Mouse (Mus musculus) myocyte (in vitro differentiated cells): ENCODE data around the gene R3hdm4.

Experiments
- CEBPB ChIP-seq: IDR thresholded peaks from 2 replicates; pipeline ENCODE4 v1.6.1; 2011; ENCODE audit warnings: mild to moderate bottlenecking, moderate library complexity; ENCODE audit not compliant: poor library complexity, insufficient read depth, severe bottlenecking
- E2F4 ChIP-seq: IDR thresholded peaks from one replicate; pipeline ENCODE4 v1.6.1; 2011; ENCODE audit warnings: mild to moderate bottlenecking, control low read depth, moderate library complexity; ENCODE audit not compliant: insufficient read depth
- MAX ChIP-seq: IDR thresholded peaks from one replicate; pipeline ENCODE4 v1.6.1; 2011; ENCODE audit warnings: low read depth, mild to moderate bottlenecking, control low read depth
- POLR2A ChIP-seq: IDR thresholded peaks from one replicate; pipeline ENCODE4 v1.6.1; 2011; ENCODE audit warnings: low read depth, mild to moderate bottlenecking, control low read depth, moderate library complexity; ENCODE audit not compliant: insufficient read length
- POLR2AphosphoS2 ChIP-seq: IDR thresholded peaks from one replicate; pipeline ENCODE4 v1.6.1; 2011; ENCODE audit warnings: low read depth, control low read depth; ENCODE audit not compliant: insufficient read length
- TCF12 ChIP-seq: IDR thresholded peaks from one replicate; pipeline ENCODE4 v1.6.1; 2011; ENCODE audit warnings: mild to moderate bottlenecking, control low read depth; ENCODE audit not compliant: poor library complexity, insufficient read depth, severe bottlenecking
- USF1 ChIP-seq: IDR thresholded peaks from one replicate; pipeline ENCODE4 v1.6.1; 2011; ENCODE audit warnings: low read depth, mild to moderate bottlenecking, control low read depth, moderate library complexity

- no peak for TF ChIP-seq POLR2A
- TF ChIP-seq CEBPB: no peak
- no peak for TF ChIP-seq TCF12
- no peak for TF ChIP-seq MAX
- no peak for TF ChIP-seq POLR2AphosphoS2
- TF ChIP-seq E2F4: no peak
- TF ChIP-seq USF1: no peak
Measured at GRCm38 (mm10) chr10:79965325-79965724, 44.3 kb upstream of the R3hdm4 start.
